Mouse (Mus musculus) c-Kit-positive CD71-positive TER-119-negative erythroid progenitor cells, embryonic 14.5 days (primary cell): ENCODE data around the gene Jakmip3.

ENCODE experiments used
- DNase-seq: peaks from one replicate; pipeline ENCODE4 v3.0.0-alpha.2; 2013; ENCODE audit warnings: low read depth

Gene Jakmip3

GRCm38 (mm10) chr7:138947741-138948140, 7.2 kb downstream of the Jakmip3 start:
- DNase-seq, result no peak

- no peak for DNase-seq
These were observed 7.8 kb downstream of the Jakmip3 start for GRCm38 (mm10) chr7:138948309-138948708.

GRCm38 (mm10) chr7:138955787-138956186, 15.3 kb downstream of the Jakmip3 start:
- no peak for DNase-seq

- no peak for DNase-seq
These were observed 16.6 kb downstream of the Jakmip3 start for GRCm38 (mm10) chr7:138957106-138957505.

- no peak for DNase-seq
These were observed 19.2 kb downstream of the Jakmip3 start for GRCm38 (mm10) chr7:138959747-138960146.

GRCm38 (mm10) chr7:138963756-138964155, 23.2 kb downstream of the Jakmip3 start:
- DNase-seq, result no peak

GRCm38 (mm10) chr7:138968010-138968620, 27.6 kb downstream of the Jakmip3 start:
- no peak for DNase-seq

- no peak for DNase-seq
These were observed 37.0 kb downstream of the Jakmip3 start for GRCm38 (mm10) chr7:138977510-138977909.

- no peak for DNase-seq
These were observed 44.0 kb downstream of the Jakmip3 start for GRCm38 (mm10) chr7:138984576-138984975.

- DNase-seq, result no peak
These were observed 48.6 kb downstream of the Jakmip3 start for GRCm38 (mm10) chr7:138989156-138989555.

GRCm38 (mm10) chr7:139002692-139003091, 62.2 kb downstream of the Jakmip3 start:
- no peak for DNase-seq

GRCm38 (mm10) chr7:139003250-139003649, 62.7 kb downstream of the Jakmip3 start:
- DNase-seq, result no peak

GRCm38 (mm10) chr7:139009786-139010502, 69.4 kb downstream of the Jakmip3 start:
- DNase-seq, result no peak

- peak; percentile 13 for DNase-seq
These were observed 70.5 kb downstream of the Jakmip3 start for GRCm38 (mm10) chr7:139011027-139011426.

- no peak for DNase-seq
These were observed 71.1 kb downstream of the Jakmip3 start for GRCm38 (mm10) chr7:139011586-139011985.

GRCm38 (mm10) chr7:139012767-139013369, 72.3 kb downstream of the Jakmip3 start:
- DNase-seq, result no peak

GRCm38 (mm10) chr7:139015143-139015542, 74.6 kb downstream of the Jakmip3 start:
- no peak for DNase-seq

- no peak for DNase-seq
These were observed 75.8 kb downstream of the Jakmip3 start for GRCm38 (mm10) chr7:139016288-139016687.

- DNase-seq, result no peak
These were observed 76.8 kb downstream of the Jakmip3 start for GRCm38 (mm10) chr7:139017249-139017903.

GRCm38 (mm10) chr7:139020884-139021283, 80.4 kb downstream of the Jakmip3 start:
- DNase-seq, result no peak

- no peak for DNase-seq
These were observed 80.8 kb downstream of the Jakmip3 start for GRCm38 (mm10) chr7:139021326-139021725.

GRCm38 (mm10) chr7:139027136-139027535, 86.6 kb downstream of the Jakmip3 start:
- DNase-seq, result no peak

- no peak for DNase-seq
These were observed 90.7 kb downstream of the Jakmip3 start for GRCm38 (mm10) chr7:139031215-139031614.
